Mouse (Mus musculus): ENCODE results near the gene Cops3.

DNA sequence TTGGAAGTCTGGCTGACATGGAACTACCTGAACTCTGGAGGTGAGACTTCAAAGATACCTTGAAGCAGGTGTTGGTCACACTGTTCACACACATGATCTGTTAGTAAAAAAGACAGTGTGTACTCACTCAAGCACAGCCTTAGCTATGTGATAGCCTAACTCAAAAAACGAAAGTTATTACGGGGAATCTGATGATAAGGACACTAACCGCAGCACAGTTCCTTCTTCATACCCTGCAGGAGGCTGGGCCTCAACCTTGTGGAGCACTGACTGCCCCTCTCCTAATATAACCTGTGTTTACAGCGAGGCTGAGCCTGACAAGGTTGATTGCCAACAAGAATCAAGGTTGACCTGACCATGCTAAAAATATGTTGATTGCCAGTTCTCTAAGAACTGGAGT, 65.1 kb downstream of the Cops3 start:
- no peak for TF ChIP-seq POLR2A (IDR thresholded peaks at IDR 0.05; ENCODE audit: extremely low read depth, insufficient read depth, low read length)
- TF ChIP-seq CTCF (IDR thresholded peaks at IDR 0.05; ENCODE audit: low read depth, low read length) = no peak
